Mouse (Mus musculus) erythroblast, embryonic 14.5 days (primary cell): ENCODE data around the gene Kcnj9.

Experiments
- GATA1 ChIP-seq: IDR thresholded peaks from 2 replicates; pipeline ENCODE4 v1.6.1; 2012; ENCODE audit warnings: low read length, inconsistent platforms, mixed read lengths
- TAL1 ChIP-seq: IDR thresholded peaks from 3 replicates; pipeline ENCODE4 v1.6.1; 2012; ENCODE audit warnings: low read length, inconsistent platforms, mixed read lengths

GRCm38 (mm10) chr1:172284221-172284620, 44.9 kb downstream of the Kcnj9 start:
- no peak for TF ChIP-seq GATA1
- TF ChIP-seq TAL1 = no peak
